Mouse (Mus musculus) liver, embryonic 14.5 days (tissue): Measurements from ENCODE around the gene Cldn13. TPM values are rescaled to one million over a fixed set of nuclear protein-coding genes. Genes with fewer than 3 reads are reported as not detected.

Source experiments
- ATAC-seq: fragments of 200-750 bp; cut with Nextera tagmentation; 2 replicates; pipeline ENCODE4 v1.8.0; 2017; ENCODE audit warnings: moderate number of reproducible peaks, mild to moderate bottlenecking, moderate library complexity; ENCODE audit not compliant: insufficient read depth
- DNase-seq, 3 experiments: peaks; one replicate each; pipeline ENCODE4 v3.0.0-alpha.2; 2012 to 2013; ENCODE audit warnings: low read depth in 3 of 3, low spot score in 3 of 3
- H3K27ac ChIP-seq: fragments of 300-500 bp; sonication (generic); 2 replicates; pipeline ENCODE4 v1.5.1; 2014; ENCODE audit warnings: moderate library complexity, mild to moderate bottlenecking, control low read depth, inconsistent platforms
- H3K27me3 ChIP-seq: fragments of 300-500 bp; sonication (generic); 2 replicates; pipeline ENCODE4 v1.6.1; 2014; ENCODE audit warnings: mild to moderate bottlenecking, low read length, moderate library complexity; ENCODE audit not compliant: control insufficient read depth, insufficient read depth
- H3K36me3 ChIP-seq: fragments of 300-500 bp; sonication (generic); replicated peaks from 2 replicates; pipeline ENCODE4 v1.6.1; 2014; ENCODE audit warnings: low read depth; ENCODE audit not compliant: control insufficient read depth, insufficient read depth
- H3K4me1 ChIP-seq, 2 experiments: fragments of 200-500 bp in 1 of 2; fragments of 300-500 bp in 1 of 2; sonication (generic) in 1 of 2; replicated peaks; 2 replicates each; pipeline ENCODE4 v1.6.1; 2012 to 2014; ENCODE audit warnings: antibody characterized with exemption in 1 of 2, inconsistent platforms in 1 of 2, low read length in 1 of 2; ENCODE audit not compliant: control insufficient read depth in 2 of 2, insufficient read depth in 2 of 2
- H3K4me2 ChIP-seq: fragments of 300-500 bp; sonication (generic); 2 replicates; pipeline ENCODE4 v1.6.1; 2014; ENCODE audit warnings: low read depth, mild to moderate bottlenecking, control low read depth, moderate library complexity
- H3K4me3 ChIP-seq, 2 experiments: fragments of 200-500 bp in 1 of 2; fragments of 300-500 bp in 1 of 2; sonication (generic) in 1 of 2; 2 replicates each; pipeline ENCODE4 v1.5.1; 2012 to 2014; ENCODE audit warnings: low read depth in 2 of 2, low read length in 2 of 2, mild to moderate bottlenecking in 2 of 2, control low read depth in 1 of 2, inconsistent platforms in 1 of 2, moderate library complexity in 1 of 2; ENCODE audit not compliant: insufficient read depth in 1 of 2
- H3K9ac ChIP-seq: fragments of 300-500 bp; sonication (generic); replicated peaks from 2 replicates; pipeline ENCODE4 v1.6.1; 2014; ENCODE audit warnings: mild to moderate bottlenecking, control low read depth, moderate library complexity
- H3K9me3 ChIP-seq: fragments of 300-500 bp; sonication (generic); 2 replicates; pipeline ENCODE4 v1.6.1; 2016; ENCODE audit warnings: low read length, mixed read lengths; ENCODE audit not compliant: control insufficient read depth
- CTCF ChIP-seq: IDR thresholded peaks from 2 replicates; pipeline ENCODE4 v1.5.1; 2016; ENCODE audit warnings: antibody characterized with exemption, low read depth, control low read depth
- EP300 ChIP-seq: IDR thresholded peaks from 2 replicates; pipeline ENCODE4 v1.6.1; 2016; ENCODE audit warnings: antibody characterized with exemption, low read depth
- WGBS: fragments of 180-500 bp; shearing (Covaris S2); extraction: QIAGEN DNeasy Blood & Tissue Kit; methylation state at CpG from one replicate; pipeline ENCODE4 v1.1.7; 2014; ENCODE audit not compliant: insufficient replicate concordance; 5-methylcytosine and 5-hydroxymethylcytosine counted together
- polyA plus RNA-seq, 2 experiments: library from polyadenylated mRNA; depleted of rRNA in 1 of 2; stranded (reverse) in 1 of 2; unstranded in 1 of 2; fragments of >200 nt; fragmentation: Nextera tagmentation in 1 of 2; extraction: Ambion mirVana in 1 of 2; gene quantifications; 2 replicates each; pipeline versions ENCODE4 v1.2.1 to v1.2.3; 2012 to 2014

Gene Cldn13
- polyA plus RNA-seq, 2 experiments: 152 to 296 TPM

GRCm38 (mm10) chr5:134875245-134875644, 40.1 kb downstream of the Cldn13 start:
- H3K9me3 ChIP-seq: no peaks in the 10 kb centered on the region
- no peak overlapping the region for H3K9ac ChIP-seq
- H3K4me1 ChIP-seq: no peaks in the 10 kb centered on the region
- H3K4me2 ChIP-seq: no peak overlapping the region
- no peak overlapping the region for H3K4me3 ChIP-seq
- H3K27ac ChIP-seq: no peak overlapping the region
- ATAC-seq (no peak), DNase-seq (no peak)
- TF ChIP-seq CTCF: no peak
- 68% methylated on average over 5 of the region's 5 CpGs for WGBS
- H3K36me3 ChIP-seq: no peaks in the 10 kb centered on the region
- H3K27me3 ChIP-seq: no peaks in the 10 kb centered on the region

DNA sequence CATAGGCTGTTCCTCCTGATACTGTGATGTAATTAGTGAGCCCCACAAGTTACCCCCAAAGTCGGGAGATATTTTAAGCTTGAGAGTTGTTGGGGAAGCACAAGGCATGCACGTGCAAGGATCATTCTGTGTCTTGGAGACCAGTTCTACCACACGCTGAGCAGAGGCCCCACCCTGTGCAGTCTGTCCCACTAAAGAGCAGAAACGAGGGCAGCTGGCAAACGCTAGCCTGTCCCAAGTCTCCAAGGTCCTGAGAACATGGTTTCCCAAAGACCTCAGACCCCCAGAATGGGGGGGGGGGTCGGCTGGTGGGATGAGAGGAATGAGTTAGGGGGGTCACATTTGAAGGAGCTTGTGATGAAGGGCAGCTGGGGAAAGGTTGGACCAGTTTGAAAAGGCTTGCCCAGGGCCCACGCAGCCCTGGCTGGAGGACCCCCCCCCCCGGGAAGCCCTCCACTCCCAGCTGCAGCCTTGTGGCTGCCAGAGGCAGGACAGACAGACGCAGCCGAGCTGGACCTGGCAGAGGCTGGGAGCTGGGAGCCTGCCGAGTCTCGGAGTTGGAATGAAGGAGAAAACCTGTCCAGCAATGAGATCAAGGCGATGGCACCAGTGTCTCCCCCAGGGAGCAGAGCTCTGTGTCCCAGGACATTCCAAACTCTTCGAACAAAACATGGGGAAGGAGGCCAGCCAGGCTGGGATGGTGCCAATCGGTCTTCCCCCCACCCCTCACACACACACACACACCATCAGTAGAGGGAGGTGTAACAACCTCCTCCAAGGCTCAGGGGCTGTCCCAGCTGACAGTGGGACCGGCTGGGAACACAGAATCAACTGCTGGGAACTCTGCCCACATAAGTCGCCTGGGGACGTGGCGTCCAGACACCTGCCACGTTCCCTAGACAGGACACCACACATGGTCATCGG, 41.1 kb downstream of the Cldn13 start:
- H3K4me3 ChIP-seq: no peak overlapping the region
- 63% methylated on average over 21 of the region's 21 CpGs for WGBS
- no peaks in the 10 kb centered on the region for H3K27me3 ChIP-seq
- H3K36me3 ChIP-seq: no peaks in the 10 kb centered on the region
- TF ChIP-seq EP300: no peak
- no peak for TF ChIP-seq CTCF
- H3K27ac ChIP-seq: no peak overlapping the region
- DNase-seq (no peak), ATAC-seq (no peak)
- H3K9me3 ChIP-seq: no peaks in the 10 kb centered on the region
- no peak overlapping the region for H3K9ac ChIP-seq
- H3K4me2 ChIP-seq: no peak overlapping the region
- H3K4me1 ChIP-seq: no peaks in the 10 kb centered on the region

GRCm38 (mm10) chr5:134873034-134873433, 42.3 kb downstream of the Cldn13 start:
- no peaks in the 10 kb centered on the region for H3K36me3 ChIP-seq
- H3K27ac ChIP-seq: no peak overlapping the region
- no peak overlapping the region for H3K4me3 ChIP-seq
- ATAC-seq (no peak), DNase-seq (no peak)
- H3K9ac ChIP-seq: no peak overlapping the region
- no peaks in the 10 kb centered on the region for H3K9me3 ChIP-seq
- no peaks in the 10 kb centered on the region for H3K4me1 ChIP-seq
- H3K4me2 ChIP-seq: no peak overlapping the region
- no peak for TF ChIP-seq CTCF
- TF ChIP-seq EP300: no peak
- H3K27me3 ChIP-seq: no peaks in the 10 kb centered on the region
- 64% methylated on average over 8 of the region's 8 CpGs for WGBS

DNA sequence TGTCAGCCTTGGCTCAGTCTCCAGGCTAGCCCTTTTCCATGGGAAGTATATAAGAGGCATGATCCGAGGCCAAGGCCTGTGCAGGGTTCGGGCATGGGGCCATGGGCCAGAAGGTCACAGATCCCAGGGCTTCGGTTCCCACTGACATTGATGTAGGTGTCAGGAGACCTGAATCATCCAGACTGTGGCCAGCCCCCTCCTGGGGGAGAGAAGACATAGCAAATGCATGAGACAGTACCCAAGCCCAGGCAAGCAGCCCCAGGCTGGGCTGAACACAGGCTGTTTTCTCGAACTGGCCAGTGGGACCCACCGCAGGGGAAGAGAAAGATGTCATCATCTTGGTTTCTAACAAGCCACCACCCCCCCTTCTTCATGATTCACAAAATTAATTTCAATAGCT, 42.7 kb downstream of the Cldn13 start:
- DNase-seq: no peak
- Histone ChIP-seq H3K9ac (no peak overlapping the region), H3K4me3 (no peak overlapping the region), H3K36me3 (no peaks in the 10 kb centered on the region), H3K4me2 (no peak overlapping the region), H3K27ac (no peak overlapping the region), H3K9me3 (no peaks in the 10 kb centered on the region), H3K27me3 (no peaks in the 10 kb centered on the region), H3K4me1 (no peaks in the 10 kb centered on the region)
- 59% methylated on average over 5 of the region's 5 CpGs for WGBS
- no peak for ATAC-seq
- TF ChIP-seq CTCF (no peak), EP300 (no peak)

GRCm38 (mm10) chr5:134868506-134868905, 46.8 kb downstream of the Cldn13 start:
- TF ChIP-seq EP300 (no peak), CTCF (no peak)
- Histone ChIP-seq H3K9me3 (no peaks in the 10 kb centered on the region), H3K4me1 (no peaks in the 10 kb centered on the region), H3K4me2 (no peak overlapping the region), H3K27me3 (no peaks in the 10 kb centered on the region), H3K9ac (no peak overlapping the region), H3K4me3 (no peak overlapping the region), H3K36me3 (no peaks in the 10 kb centered on the region), H3K27ac (no peak overlapping the region)
- DNase-seq: no peak
- ATAC-seq: no peak
- 42% methylated on average over 5 of the region's 5 CpGs for WGBS
